Mouse (Mus musculus) left cerebral cortex, adult 8-10 months (tissue): Measurements from ENCODE around the gene Lpxn. TPM values are rescaled to one million over a fixed set of nuclear protein-coding genes. Genes with fewer than 3 reads are reported as not detected.

Experiments used
- DNase-seq, 2 experiments: peaks; one replicate each; pipeline ENCODE4 v3.0.0; 2022; ENCODE audit warnings: low spot score in 2 of 2
- total RNA-seq, 4 experiments: library from RNA; stranded (reverse); gene quantifications; 2 replicates each; pipeline ENCODE4 v1.2.4; 2022

Lpxn gene
- total RNA-seq = 1 to 10 TPM; 1.5 to 3.8 (median 2.1) TPM

- peak; percentile 92 to 98 for DNase-seq
These were observed at the start of gene Lpxn, which contains the start of gene Zfp91 for GRCm38 (mm10) chr19:12795511-12796327. Lpxn (plus strand) TSS chr19:12796193. Zfp91 (minus strand) TSS chr19:12796126.

GRCm38 (mm10) chr19:12756286-12756685 lies 39.7 kb upstream of the Lpxn start:
- DNase-seq = no peak

- DNase-seq = no peak
These were observed 37.0 kb upstream of the Lpxn start for GRCm38 (mm10) chr19:12758936-12759478.

- peak in 1 of 2 experiments; percentile 22 for DNase-seq
These were observed 36.3 kb upstream of the Lpxn start for GRCm38 (mm10) chr19:12759656-12760055.

- DNase-seq = no peak
These were observed 33.5 kb upstream of the Lpxn start for GRCm38 (mm10) chr19:12762212-12763130.

GRCm38 (mm10) chr19:12765308-12765707 lies 30.7 kb upstream of the Lpxn start, which contains the start of gene Cntf:
Cntf (minus strand) TSS chr19:12765632.
- DNase-seq = no peak

GRCm38 (mm10) chr19:12770888-12771287 lies 25.1 kb upstream of the Lpxn start:
- no peak for DNase-seq

GRCm38 (mm10) chr19:12780437-12780836 lies 15.6 kb upstream of the Lpxn start:
- DNase-seq = no peak

GRCm38 (mm10) chr19:12786803-12787395 lies 9.1 kb upstream of the Lpxn start:
- no peak for DNase-seq

GRCm38 (mm10) chr19:12787721-12788120 lies 8.3 kb upstream of the Lpxn start:
- DNase-seq = no peak

GRCm38 (mm10) chr19:12792374-12792773 lies 3.6 kb upstream of the Lpxn start:
- DNase-seq = no peak

GRCm38 (mm10) chr19:12794056-12795044 lies 1.6 kb upstream of the Lpxn start:
- peak; percentile 90 to 92 for DNase-seq

GRCm38 (mm10) chr19:12795110-12795509 lies 883 bp upstream of the Lpxn start:
- no peak for DNase-seq

GRCm38 (mm10) chr19:12796328-12796931 lies 437 bp downstream of the Lpxn start:
- DNase-seq = no peak

- DNase-seq = no peak
These were observed 1.1 kb downstream of the Lpxn start for GRCm38 (mm10) chr19:12797071-12797470.

- no peak for DNase-seq
These were observed 2.4 kb downstream of the Lpxn start for GRCm38 (mm10) chr19:12798404-12798803.

GRCm38 (mm10) chr19:12799081-12799480 lies 3.1 kb downstream of the Lpxn start:
- DNase-seq = no peak

- no peak for DNase-seq
These were observed 4.6 kb downstream of the Lpxn start for GRCm38 (mm10) chr19:12800621-12801020.

- DNase-seq = no peak
These were observed 5.1 kb downstream of the Lpxn start for GRCm38 (mm10) chr19:12801046-12801445.

- peak in 1 of 2 experiments; percentile 53 for DNase-seq
These were observed 6.8 kb downstream of the Lpxn start for GRCm38 (mm10) chr19:12802830-12803229.
